Mouse (Mus musculus) brain, embryonic 14.5 days (tissue): Measurements from ENCODE around the gene Myo19.

ENCODE experiments used
- CTCF ChIP-seq: fragments of 200-500 bp; IDR thresholded peaks from 2 replicates; pipeline ENCODE4 v1.5.1; 2012; ENCODE audit warnings: inconsistent platforms, mild to moderate bottlenecking, moderate library complexity, borderline replicate concordance; ENCODE audit not compliant: insufficient read depth, insufficient read length; ENCODE audit errors: extremely low read depth
- POLR2A ChIP-seq: fragments of 200-500 bp; IDR thresholded peaks from 2 replicates; pipeline ENCODE4 v1.6.1; 2012; ENCODE audit warnings: mild to moderate bottlenecking, inconsistent platforms, borderline replicate concordance; ENCODE audit not compliant: poor library complexity, insufficient read depth, insufficient read length, severe bottlenecking; ENCODE audit errors: extremely low read depth

DNA sequence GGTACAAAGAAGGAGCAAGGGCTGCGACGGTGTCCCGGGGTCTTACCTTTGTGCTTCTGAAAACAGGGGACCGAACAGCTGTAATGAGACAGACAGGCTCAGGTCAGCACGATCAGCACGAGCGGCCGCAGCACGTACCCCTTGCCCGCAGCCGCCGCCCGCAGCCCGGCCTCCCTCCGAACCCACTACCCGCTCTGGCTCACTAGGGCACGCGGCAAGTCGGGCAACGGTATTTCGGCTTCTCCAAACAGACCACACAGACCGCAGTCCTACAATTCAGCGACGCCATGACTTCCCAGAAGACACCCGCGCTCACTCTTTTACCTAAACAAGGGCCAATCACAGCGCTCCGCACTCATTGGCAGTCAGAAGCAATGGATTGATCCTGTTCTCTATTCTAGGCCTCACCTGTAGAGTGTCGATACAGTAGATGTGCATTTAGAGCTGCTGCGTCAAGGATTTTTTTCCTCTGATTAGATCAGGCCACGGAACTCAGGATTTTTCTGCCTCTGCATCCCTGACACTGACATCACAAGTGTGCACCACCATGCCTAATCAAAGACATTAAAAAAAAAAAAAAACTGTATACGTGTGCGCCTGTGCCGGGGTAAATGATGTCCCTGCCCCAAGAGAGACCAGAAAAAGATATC is 36.2 kb downstream of the Myo19 start, which contains the start of gene Znhit3:
- TF ChIP-seq CTCF = no peak
- TF ChIP-seq POLR2A = peak; percentile 31; the same call in 1 of the 2 replicates
